Mouse (Mus musculus) spleen, postnatal 4 days (tissue): ENCODE data around the gene Slco3a1.

Experiments
- DNase-seq, 2 experiments: peaks; one replicate each; pipeline ENCODE4 v3.0.0; 2022; ENCODE audit warnings: low spot score in 2 of 2

Slco3a1 gene

DNA sequence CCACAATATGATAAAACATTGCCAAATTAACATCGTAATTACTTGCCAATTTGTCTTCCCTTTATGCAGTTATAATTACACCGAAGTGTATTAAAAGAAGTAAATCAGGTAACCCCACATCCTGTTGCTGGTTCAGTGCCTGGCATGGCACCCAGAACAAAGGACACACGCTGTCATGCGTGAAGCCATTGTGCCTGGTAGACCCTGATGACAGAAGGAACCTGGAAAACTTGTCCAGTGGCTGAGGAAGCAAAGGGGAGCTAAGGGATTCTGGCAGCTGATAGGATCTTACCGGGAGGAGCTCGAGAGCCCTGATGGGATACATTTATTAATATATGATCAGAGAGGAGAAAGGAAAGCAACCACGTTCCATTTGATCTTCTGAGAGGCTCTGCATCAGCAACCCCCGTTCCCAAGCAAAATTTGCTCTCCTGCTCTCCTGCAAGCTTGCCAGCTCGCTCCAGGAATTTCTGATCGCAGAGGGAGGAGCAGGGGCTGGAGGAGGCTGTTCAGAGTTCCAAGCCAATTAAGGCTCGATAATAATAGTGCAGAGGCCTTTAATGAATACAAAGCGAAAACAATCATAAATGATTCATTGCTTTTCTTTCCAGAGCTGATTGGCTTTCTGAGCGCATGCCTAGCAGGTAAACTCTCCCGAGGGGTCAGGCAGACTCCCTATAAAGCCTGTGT lies 250.8 kb downstream of the Slco3a1 start:
- no peak for DNase-seq

GRCm38 (mm10) chr7:74303081-74303480 lies 251.5 kb downstream of the Slco3a1 start:
- no peak for DNase-seq

- no peak for DNase-seq
Measured at GRCm38 (mm10) chr7:74286531-74286930, 268.0 kb downstream of the Slco3a1 start.

- DNase-seq = no peak
Measured at GRCm38 (mm10) chr7:74280371-74280770, 274.2 kb downstream of the Slco3a1 start.

DNA sequence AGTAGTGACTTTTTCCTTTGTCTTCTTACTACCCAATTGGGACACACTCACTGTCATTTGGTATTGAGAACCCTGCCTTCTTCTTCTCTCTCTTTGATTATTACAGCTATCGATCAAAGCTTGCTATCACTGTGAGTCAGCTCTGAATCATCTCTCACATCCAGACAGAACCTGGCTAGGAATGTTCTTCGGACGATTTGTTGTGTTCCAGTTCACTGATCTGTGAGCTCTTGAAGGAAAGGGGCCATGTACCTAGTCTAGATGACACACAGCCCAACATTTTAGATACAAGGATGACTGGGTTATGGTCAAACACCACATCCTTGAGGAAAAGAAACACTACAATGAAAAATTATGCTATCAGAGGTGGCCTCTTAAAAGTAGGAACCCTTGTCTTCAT lies 275.2 kb downstream of the Slco3a1 start:
- no peak for DNase-seq

GRCm38 (mm10) chr7:74270089-74270394 lies 284.5 kb downstream of the Slco3a1 start:
- no peak for DNase-seq

DNA sequence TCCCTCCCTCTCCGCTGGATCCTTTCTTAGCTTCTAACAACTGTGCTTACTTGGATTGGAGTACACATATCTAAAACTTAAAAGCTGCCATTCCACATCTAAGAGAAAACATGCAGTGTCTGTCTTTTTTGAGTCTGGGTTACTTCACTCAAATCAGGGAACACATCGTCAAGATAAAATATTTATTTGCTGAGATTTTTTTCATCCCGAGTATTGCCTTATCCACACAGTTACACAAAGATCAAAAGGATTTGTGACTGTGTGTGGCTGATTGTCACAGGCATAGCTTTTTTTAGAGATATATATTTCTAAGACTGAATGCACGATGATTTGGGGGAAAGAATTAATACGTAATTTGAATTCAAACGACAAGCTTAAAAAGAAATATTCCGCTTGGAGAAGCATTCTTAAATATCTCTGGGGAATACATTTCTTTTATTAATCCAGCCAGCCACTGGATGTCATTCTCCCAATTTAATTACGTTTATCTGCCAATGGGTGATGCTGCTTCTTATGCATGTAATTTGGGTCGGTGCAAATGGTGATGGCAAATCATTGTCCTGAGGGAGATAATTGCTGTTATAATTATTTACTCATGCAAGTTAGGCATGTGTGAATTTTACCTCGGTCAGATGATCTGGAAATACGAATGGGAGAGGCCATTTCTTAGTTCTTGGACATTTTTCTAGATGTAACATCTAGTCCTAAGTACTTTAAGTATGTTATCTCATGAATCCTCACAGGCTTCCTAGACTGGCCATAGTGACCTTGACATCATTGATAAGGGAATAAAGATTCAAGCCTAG lies 285.1 kb downstream of the Slco3a1 start:
- no peak for DNase-seq

DNA sequence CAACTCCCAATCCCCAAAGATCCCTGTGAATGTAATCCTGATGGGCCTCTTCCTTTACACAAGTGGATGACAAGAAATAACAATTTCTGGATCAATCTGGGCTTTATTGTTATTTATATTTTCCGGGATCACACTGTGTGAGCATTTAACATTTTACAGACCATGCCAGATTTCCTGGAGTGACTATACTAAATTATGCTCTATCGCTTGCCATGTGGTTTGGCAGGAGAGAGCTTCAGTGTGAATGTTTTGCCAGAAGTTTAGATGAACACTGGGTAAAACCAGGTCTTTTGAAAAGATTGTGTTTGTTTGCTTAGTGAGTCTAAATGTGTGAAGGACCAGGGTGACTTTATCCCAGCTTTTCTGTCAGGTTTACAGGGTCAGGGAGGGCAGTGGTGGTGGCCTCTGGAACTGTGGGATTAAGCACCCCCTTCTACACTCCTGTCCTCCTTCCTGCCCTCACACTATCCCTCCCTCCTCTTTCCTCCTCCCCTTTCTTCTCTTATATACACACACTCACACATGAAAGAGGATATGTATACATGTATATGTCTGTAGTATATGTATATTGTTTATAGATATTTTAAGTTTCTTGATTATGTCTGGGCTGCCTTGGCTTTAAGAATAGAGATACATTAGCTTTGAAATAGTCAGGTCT lies 287.9 kb downstream of the Slco3a1 start:
- DNase-seq = no peak

DNA sequence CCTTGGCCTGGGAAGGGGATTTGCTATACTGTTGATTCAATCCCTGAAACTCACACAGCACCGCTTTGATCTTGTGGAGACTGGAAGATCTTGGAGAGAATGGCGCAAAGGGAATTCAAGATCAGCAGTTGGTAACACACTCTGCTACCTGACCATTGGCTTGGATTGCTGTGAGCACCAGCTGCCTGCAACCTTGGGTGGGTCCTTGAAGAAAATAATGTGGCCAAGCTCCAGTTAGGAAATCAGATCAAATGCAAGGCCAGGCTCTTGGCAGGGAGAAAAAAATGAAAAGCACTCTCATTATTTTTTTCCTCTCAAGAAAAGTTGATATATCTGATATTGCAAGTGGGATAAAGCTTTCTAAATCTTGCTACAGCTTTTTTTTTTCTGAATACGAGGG lies 298.3 kb downstream of the Slco3a1 start:
- DNase-seq = no peak

DNA sequence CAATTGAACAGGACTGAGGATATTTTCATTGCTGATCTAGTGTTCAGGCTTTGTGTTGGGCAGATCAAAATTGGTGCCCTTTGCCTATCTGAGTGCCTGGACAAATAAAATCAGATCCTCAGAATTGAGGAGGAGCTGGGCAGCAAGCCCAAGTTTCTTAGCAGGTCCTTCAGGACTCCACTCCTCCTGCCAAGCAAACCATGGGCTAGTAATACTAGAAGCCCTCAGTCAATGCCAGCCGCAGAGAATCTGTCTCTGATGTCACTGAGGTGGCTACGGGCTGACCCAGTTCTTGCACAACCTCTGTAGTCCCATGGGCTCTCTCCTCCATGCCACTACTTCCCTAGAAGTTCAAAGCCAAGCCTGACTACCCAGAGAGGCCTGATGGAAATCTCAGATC lies 302.5 kb downstream of the Slco3a1 start:
- no peak for DNase-seq

- no peak for DNase-seq
Measured at GRCm38 (mm10) chr7:74241236-74241635, 313.3 kb downstream of the Slco3a1 start.

- no peak for DNase-seq
Measured at GRCm38 (mm10) chr7:74240459-74241172, 314.0 kb downstream of the Slco3a1 start.
